Mouse (Mus musculus) megakaryocyte, embryonic 14.5 days (primary cell): ENCODE data around the gene Macrod1.

Experiments used
- FLI1 ChIP-seq: IDR thresholded peaks from 2 replicates; pipeline ENCODE4 v1.6.1; 2012; ENCODE audit warnings: low read length, inconsistent platforms, mixed read lengths
- GATA1 ChIP-seq: IDR thresholded peaks from 3 replicates; pipeline ENCODE4 v1.6.1; 2012; ENCODE audit warnings: mixed read lengths, low read length, inconsistent platforms, borderline replicate concordance

DNA sequence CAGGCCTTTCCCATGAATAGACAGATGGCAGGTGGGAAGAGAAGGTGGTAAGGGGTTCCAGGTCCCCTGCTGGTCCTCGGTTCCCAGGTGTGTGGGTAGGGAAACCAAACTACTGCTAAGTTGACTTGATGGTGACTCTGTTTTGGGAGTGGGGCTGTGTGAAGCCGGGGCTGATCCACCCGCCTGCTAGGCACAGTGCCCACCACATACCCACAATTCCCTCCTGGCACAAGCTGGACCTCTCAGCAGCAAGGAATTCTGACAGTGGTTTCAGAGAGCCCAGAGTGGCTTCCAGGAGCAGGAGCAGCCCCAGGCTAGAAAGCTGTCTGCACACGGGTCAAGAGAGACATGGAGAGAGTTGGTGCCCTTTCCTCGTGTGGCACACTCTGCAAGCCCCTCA is 32.4 kb downstream of the Macrod1 start:
- TF ChIP-seq GATA1 (no peak), FLI1 (no peak)
